Mouse (Mus musculus) myocyte (in vitro differentiated cells): ENCODE results near the gene Tmpo.

Experiments used
- POLR2A ChIP-seq: IDR thresholded peaks from one replicate; pipeline ENCODE4 v1.6.1; 2011; ENCODE audit warnings: low read depth, mild to moderate bottlenecking, control low read depth, moderate library complexity; ENCODE audit not compliant: insufficient read length
- REST ChIP-seq: IDR thresholded peaks from one replicate; pipeline ENCODE4 v1.6.1; 2011; ENCODE audit warnings: mild to moderate bottlenecking, control low read depth, moderate library complexity; ENCODE audit not compliant: insufficient read depth, insufficient read length
- SRF ChIP-seq: IDR thresholded peaks from one replicate; pipeline ENCODE4 v1.6.1; 2011; ENCODE audit warnings: low read depth; ENCODE audit not compliant: control insufficient read depth, insufficient read length
- USF1 ChIP-seq: IDR thresholded peaks from one replicate; pipeline ENCODE4 v1.6.1; 2011; ENCODE audit warnings: low read depth, mild to moderate bottlenecking, control low read depth, moderate library complexity

DNA sequence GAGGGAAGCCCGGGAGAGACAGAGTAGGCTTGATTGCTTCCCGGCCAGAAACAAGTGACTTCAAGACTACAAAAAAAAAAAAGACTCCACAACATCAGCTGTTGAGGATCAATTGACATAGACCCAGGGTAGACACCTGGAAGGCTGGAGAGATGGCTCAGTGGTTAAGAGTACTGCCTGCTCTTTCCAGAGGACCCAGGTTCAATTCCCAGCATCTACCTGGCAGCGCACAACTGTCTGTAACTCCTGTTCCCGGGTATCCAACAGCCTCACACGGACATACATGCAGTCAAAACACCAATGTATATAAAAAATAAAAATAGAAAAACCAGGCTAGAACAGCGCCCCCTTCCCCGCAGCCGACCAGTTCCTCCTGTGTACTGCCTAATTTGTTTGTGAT, 16.6 kb upstream of the Tmpo start:
- TF ChIP-seq USF1 (no peak), REST (no peak), POLR2A (no peak), SRF (no peak)
